Mouse (Mus musculus): ENCODE measurements at regions not wholly inside any gene's neighbourhood (a gene's known extent, or its start where the extent isn't known, plus 50 kb on each side); places are given as distances from the start of the nearest gene placed in this dataset.

- H3K27ac ChIP-seq (ENCODE audit: control insufficient read depth, insufficient read depth, low read depth, low read length, poor library complexity): no peak overlapping the region
- TF ChIP-seq POLR2A (IDR thresholded peaks at IDR 0.05; ENCODE audit: borderline replicate concordance, control insufficient read depth, low read depth, low read length) (no peak), CTCF (IDR thresholded peaks at IDR 0.05; ENCODE audit: control insufficient read depth, insufficient read depth, low read length) (no peak)
- 70% methylated on average over 4 of the region's 4 CpGs for WGBS
- H3K4me3 ChIP-seq (replicated peaks; ENCODE audit: control insufficient read depth, low read depth, low read length): no peak overlapping the region
- H3K4me1 ChIP-seq (ENCODE audit: control insufficient read depth, insufficient read depth, low read length): no peaks in the 10 kb centered on the region
Observed at GRCm38 (mm10) chr10:14215512-14215911, 249.6 kb downstream of the Hivep2 start.

- H3K4me3 ChIP-seq (replicated peaks; ENCODE audit: control insufficient read depth, low read depth, low read length): no peak overlapping the region
- H3K27ac ChIP-seq (ENCODE audit: control insufficient read depth, insufficient read depth, low read depth, low read length, poor library complexity): no peak overlapping the region
- no peaks in the 10 kb centered on the region; the same call in 1 of the 2 replicates for H3K4me1 ChIP-seq (ENCODE audit: control insufficient read depth, insufficient read depth, low read length)
- 62% methylated on average over 5 of the region's 5 CpGs for WGBS
- TF ChIP-seq CTCF (IDR thresholded peaks at IDR 0.05; ENCODE audit: control insufficient read depth, insufficient read depth, low read length) (no peak), POLR2A (IDR thresholded peaks at IDR 0.05; ENCODE audit: borderline replicate concordance, control insufficient read depth, low read depth, low read length) (no peak)
Observed at GRCm38 (mm10) chr10:14213536-14213935, 247.7 kb downstream of the Hivep2 start.

- Histone ChIP-seq H3K27ac (ENCODE audit: control insufficient read depth, insufficient read depth, low read depth, low read length, poor library complexity) (no peak overlapping the region), H3K4me1 (ENCODE audit: control insufficient read depth, insufficient read depth, low read length) (peaks cover 2% of the 10 kb centered on the region), H3K4me3 (replicated peaks; ENCODE audit: control insufficient read depth, low read depth, low read length) (no peak overlapping the region)
- no peak for TF ChIP-seq POLR2A (IDR thresholded peaks at IDR 0.05; ENCODE audit: borderline replicate concordance, control insufficient read depth, low read depth, low read length)
- no peak for TF ChIP-seq CTCF (IDR thresholded peaks at IDR 0.05; ENCODE audit: control insufficient read depth, insufficient read depth, low read length)
- WGBS: 21% methylated on average over 6 of the region's 6 CpGs
Observed at GRCm38 (mm10) chr10:14211926-14212325, 246.1 kb downstream of the Hivep2 start.

- H3K4me1 ChIP-seq (ENCODE audit: control insufficient read depth, insufficient read depth, low read length): peaks cover 2% of the 10 kb centered on the region
- WGBS: 9% methylated on average over 6 of the region's 6 CpGs
- H3K4me3 ChIP-seq (replicated peaks; ENCODE audit: control insufficient read depth, low read depth, low read length): no peak overlapping the region
- no peak overlapping the region for H3K27ac ChIP-seq (ENCODE audit: control insufficient read depth, insufficient read depth, low read depth, low read length, poor library complexity)
- TF ChIP-seq POLR2A (IDR thresholded peaks at IDR 0.05; ENCODE audit: borderline replicate concordance, control insufficient read depth, low read depth, low read length) (no peak), CTCF (IDR thresholded peaks at IDR 0.05; ENCODE audit: control insufficient read depth, insufficient read depth, low read length) (no peak)
Observed at GRCm38 (mm10) chr10:14211481-14211880, 245.6 kb downstream of the Hivep2 start.

- no peak for TF ChIP-seq POLR2A (IDR thresholded peaks at IDR 0.05; ENCODE audit: borderline replicate concordance, control insufficient read depth, low read depth, low read length)
- TF ChIP-seq CTCF (IDR thresholded peaks at IDR 0.05; ENCODE audit: control insufficient read depth, insufficient read depth, low read length): no peak
- WGBS: 61% methylated on average over 8 of the region's 8 CpGs
- no peak overlapping the region for H3K27ac ChIP-seq (ENCODE audit: control insufficient read depth, insufficient read depth, low read depth, low read length, poor library complexity)
- H3K4me1 ChIP-seq (ENCODE audit: control insufficient read depth, insufficient read depth, low read length): peaks cover 2% of the 10 kb centered on the region
- no peak overlapping the region for H3K4me3 ChIP-seq (replicated peaks; ENCODE audit: control insufficient read depth, low read depth, low read length)
Observed at GRCm38 (mm10) chr10:14210445-14210844, 244.6 kb downstream of the Hivep2 start.

- no peak for TF ChIP-seq CTCF (IDR thresholded peaks at IDR 0.05; ENCODE audit: control insufficient read depth, insufficient read depth, low read length)
- no peak for TF ChIP-seq POLR2A (IDR thresholded peaks at IDR 0.05; ENCODE audit: borderline replicate concordance, control insufficient read depth, low read depth, low read length)
- 25% methylated on average over 6 of the region's 6 CpGs for WGBS
- H3K4me3 ChIP-seq (replicated peaks; ENCODE audit: control insufficient read depth, low read depth, low read length): no peak overlapping the region
- H3K4me1 ChIP-seq (ENCODE audit: control insufficient read depth, insufficient read depth, low read length): peaks cover 2% of the 10 kb centered on the region
- no peak overlapping the region for H3K27ac ChIP-seq (ENCODE audit: control insufficient read depth, insufficient read depth, low read depth, low read length, poor library complexity)
Observed at GRCm38 (mm10) chr10:14210045-14210444, 244.2 kb downstream of the Hivep2 start.

- WGBS: 48% methylated on average over 6 of the region's 6 CpGs
- no peak for TF ChIP-seq POLR2A (IDR thresholded peaks at IDR 0.05; ENCODE audit: borderline replicate concordance, control insufficient read depth, low read depth, low read length)
- no peak for TF ChIP-seq CTCF (IDR thresholded peaks at IDR 0.05; ENCODE audit: control insufficient read depth, insufficient read depth, low read length)
- H3K27ac ChIP-seq (ENCODE audit: control insufficient read depth, insufficient read depth, low read depth, low read length, poor library complexity): no peak overlapping the region
- no peak overlapping the region for H3K4me3 ChIP-seq (replicated peaks; ENCODE audit: control insufficient read depth, low read depth, low read length)
- H3K4me1 ChIP-seq (ENCODE audit: control insufficient read depth, insufficient read depth, low read length): peaks cover 2% of the 10 kb centered on the region
Observed at GRCm38 (mm10) chr10:14208206-14208605, 242.3 kb downstream of the Hivep2 start.

- TF ChIP-seq CTCF (IDR thresholded peaks at IDR 0.05; ENCODE audit: control insufficient read depth, insufficient read depth, low read length) (no peak), POLR2A (IDR thresholded peaks at IDR 0.05; ENCODE audit: borderline replicate concordance, control insufficient read depth, low read depth, low read length) (no peak)
- WGBS: 2% methylated on average over 5 of the region's 5 CpGs
- Histone ChIP-seq H3K4me1 (ENCODE audit: control insufficient read depth, insufficient read depth, low read length) (peaks cover 2% of the 10 kb centered on the region), H3K4me3 (replicated peaks; ENCODE audit: control insufficient read depth, low read depth, low read length) (no peak overlapping the region), H3K27ac (ENCODE audit: control insufficient read depth, insufficient read depth, low read depth, low read length, poor library complexity) (no peak overlapping the region)
Observed at GRCm38 (mm10) chr10:14207616-14208015, 241.7 kb downstream of the Hivep2 start.

- peaks cover 2% of the 10 kb centered on the region for H3K4me1 ChIP-seq (ENCODE audit: control insufficient read depth, insufficient read depth, low read length)
- TF ChIP-seq POLR2A (IDR thresholded peaks at IDR 0.05; ENCODE audit: borderline replicate concordance, control insufficient read depth, low read depth, low read length) (no peak), CTCF (IDR thresholded peaks at IDR 0.05; ENCODE audit: control insufficient read depth, insufficient read depth, low read length) (no peak)
Observed at GRCm38 (mm10) chr10:14207051-14207570, 241.2 kb downstream of the Hivep2 start.

More at GRCm38 (mm10) chr10:14207051-14207570, 241.2 kb downstream of the Hivep2 start:
- 72% methylated on average over 5 of the region's 5 CpGs for WGBS
- H3K27ac ChIP-seq (ENCODE audit: control insufficient read depth, insufficient read depth, low read depth, low read length, poor library complexity): no peak overlapping the region
- no peak overlapping the region for H3K4me3 ChIP-seq (replicated peaks; ENCODE audit: control insufficient read depth, low read depth, low read length)
